Mouse (Mus musculus) testis, postnatal 10 days (tissue): Measurements from ENCODE around the gene Clk3.

ENCODE experiments used
- DNase-seq: peaks from one replicate; pipeline ENCODE4 v3.0.0; 2021; ENCODE audit warnings: low spot score

Clk3 gene

DNA sequence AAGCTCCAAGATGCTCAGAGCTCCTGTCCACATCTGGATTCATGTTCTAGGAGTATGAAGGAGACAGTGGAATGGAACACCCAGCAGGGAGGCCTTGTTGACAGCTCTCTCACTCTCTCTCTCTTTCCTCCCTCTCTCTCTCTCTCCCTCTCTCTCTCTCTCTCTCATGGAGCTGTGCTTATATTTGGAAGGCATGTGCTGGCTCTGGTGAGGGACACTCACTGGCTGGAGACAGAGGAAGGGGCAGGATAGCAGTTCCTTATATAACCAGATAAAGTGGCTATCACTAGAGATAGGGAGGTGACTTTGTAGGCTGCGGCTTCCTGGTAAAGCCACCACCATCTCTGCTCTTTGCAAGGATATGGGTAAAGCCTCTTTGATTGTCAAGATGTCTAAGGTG is 4.6 kb upstream of the Clk3 start:
- no peak for DNase-seq

DNA sequence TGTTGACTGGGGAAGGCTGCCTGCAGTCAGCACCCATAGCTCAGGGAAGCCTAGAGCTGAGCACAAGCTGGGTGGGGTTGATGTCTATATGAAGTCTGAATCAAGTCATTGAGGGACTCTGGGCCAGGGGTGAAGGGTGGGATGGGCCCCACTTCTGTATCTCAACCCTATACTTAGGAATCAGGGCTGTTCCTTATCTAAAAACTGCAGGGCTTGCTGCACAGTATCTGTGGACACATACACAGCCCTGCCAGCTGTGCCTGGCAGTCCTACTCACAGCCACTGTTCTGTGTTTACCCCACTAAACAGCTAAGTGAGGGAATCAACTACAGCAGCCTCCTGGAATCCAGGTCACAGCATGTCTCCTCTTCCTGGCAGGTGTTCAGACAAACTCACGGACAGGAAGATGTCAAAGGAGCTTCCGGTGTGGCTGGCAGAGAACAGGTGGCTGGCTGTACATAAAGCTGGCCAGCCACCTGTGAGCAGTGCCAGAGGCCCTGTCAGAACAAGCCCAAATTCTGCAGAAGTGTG is 3.9 kb upstream of the Clk3 start:
- no peak for DNase-seq

DNA sequence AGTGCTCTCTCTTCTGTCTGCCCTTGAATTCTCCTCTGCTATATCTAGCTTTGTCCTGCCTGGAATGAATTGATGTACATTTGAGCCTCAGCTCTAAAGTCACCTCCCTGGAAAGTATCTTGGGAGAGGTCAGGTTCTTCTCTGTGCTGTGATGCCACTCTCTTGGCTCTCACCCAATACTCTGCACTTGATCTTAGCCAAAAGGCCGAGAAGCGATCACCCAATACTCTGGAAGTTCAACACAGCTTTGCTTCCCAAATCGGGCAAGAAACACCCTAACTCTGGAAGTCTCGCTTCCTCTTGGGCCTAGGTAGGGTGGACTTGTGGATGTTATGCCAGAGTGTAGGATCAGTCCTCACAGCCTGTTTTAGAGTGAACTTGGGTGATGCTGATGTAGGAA is 1.6 kb upstream of the Clk3 start:
- DNase-seq, result no peak

DNA sequence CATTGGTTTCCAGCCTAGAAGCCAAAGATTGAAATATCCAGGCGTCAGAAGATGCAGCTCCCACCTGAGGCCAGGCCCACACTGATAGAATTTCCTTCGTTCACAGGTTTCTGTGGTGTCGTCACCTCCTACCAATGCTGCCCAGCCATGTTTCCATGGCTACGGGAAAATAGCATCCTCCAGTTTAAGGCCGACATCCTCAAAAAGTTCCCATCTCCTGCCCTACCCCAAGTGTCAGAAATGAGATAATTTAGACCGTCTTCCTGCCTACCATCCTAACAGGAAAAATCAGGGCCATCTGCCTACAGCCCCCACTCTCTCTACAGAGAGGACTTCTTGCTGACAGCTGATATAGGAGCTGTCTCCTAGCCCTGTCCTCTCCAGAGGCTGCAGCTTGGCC is 771 bp upstream of the Clk3 start:
- no peak for DNase-seq

DNA sequence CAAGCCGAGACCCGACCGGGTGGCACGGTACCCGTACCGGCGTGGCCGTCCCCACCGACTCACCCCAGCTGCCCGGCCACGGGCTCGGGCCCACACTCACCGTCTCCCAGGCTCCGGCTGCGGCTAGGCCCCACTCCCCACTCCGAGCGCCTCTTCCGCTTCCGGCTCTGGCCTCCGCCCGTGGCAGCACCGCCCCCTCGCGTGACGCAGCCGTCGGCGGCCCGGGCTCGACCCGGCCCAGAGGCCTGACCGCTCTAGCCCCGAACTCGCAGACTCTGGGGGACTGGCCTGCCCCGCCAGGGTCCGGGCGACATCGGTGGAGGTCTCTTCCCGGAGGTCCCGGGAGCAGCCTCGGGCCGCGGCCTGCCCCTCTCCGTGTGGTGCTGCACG is 691 bp downstream of the Clk3 start:
- DNase-seq, result peak; percentile 96

DNA sequence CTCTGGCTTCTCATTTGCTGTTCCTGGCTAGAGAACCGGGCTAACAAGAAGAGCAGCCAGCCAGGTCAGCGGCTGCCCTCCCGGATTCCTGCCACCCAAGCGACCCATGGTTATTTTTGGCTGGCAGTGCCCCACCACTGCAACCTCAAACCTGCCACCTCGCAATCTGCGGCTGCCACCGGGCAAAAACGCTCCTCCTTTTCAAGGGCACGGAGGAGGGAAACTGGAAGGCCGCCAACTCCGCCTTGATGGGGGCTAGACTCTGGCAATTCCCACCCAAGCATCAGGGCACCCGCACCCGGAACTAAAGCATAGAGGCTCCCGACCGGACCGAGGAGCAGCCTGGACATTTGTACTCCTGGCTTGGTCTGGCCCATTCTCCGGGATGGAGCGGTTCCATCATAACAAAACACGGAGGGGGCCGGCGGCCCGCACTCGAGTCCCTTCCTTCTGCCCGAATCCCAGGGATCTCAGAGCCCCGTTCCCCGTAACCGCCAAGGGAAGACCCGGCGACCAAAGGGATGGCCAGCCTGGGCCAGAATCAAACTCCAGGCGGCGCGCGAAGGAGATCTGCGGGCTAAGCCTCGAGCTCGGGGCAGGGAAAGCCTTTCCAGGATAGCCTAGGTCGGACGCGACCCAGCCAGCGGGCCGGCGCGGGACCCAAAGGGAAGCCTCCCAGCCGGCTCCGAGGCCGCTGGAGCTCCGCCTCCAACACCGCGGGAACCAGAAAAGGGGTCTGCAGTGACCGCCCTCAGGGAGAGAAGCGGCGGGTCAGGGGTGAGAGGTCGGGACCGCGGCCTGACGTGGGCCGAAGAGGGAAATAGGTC is 1.3 kb downstream of the Clk3 start:
- DNase-seq, result peak; percentile 91

DNA sequence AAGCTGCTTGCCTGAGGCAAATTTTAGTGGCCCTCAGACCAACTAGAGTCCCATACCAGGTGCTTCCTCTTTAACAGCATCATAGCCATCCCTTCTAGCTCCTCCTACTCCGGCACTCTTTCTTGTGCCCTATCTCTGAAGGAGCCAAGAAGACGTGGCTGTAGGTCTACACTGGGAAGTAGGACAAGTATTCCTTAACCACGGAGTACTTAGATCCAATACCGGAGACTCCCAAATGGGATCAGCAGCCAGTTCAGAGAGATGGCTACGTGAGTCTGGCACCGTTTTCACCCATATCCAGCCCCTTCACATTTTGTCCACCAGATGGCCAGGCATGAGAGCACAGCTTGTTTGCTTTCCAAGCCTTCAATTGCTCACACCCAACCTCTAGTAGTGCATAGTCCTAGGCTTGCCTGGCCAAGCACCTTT is 3.1 kb downstream of the Clk3 start:
- DNase-seq, result peak; percentile 66

DNA sequence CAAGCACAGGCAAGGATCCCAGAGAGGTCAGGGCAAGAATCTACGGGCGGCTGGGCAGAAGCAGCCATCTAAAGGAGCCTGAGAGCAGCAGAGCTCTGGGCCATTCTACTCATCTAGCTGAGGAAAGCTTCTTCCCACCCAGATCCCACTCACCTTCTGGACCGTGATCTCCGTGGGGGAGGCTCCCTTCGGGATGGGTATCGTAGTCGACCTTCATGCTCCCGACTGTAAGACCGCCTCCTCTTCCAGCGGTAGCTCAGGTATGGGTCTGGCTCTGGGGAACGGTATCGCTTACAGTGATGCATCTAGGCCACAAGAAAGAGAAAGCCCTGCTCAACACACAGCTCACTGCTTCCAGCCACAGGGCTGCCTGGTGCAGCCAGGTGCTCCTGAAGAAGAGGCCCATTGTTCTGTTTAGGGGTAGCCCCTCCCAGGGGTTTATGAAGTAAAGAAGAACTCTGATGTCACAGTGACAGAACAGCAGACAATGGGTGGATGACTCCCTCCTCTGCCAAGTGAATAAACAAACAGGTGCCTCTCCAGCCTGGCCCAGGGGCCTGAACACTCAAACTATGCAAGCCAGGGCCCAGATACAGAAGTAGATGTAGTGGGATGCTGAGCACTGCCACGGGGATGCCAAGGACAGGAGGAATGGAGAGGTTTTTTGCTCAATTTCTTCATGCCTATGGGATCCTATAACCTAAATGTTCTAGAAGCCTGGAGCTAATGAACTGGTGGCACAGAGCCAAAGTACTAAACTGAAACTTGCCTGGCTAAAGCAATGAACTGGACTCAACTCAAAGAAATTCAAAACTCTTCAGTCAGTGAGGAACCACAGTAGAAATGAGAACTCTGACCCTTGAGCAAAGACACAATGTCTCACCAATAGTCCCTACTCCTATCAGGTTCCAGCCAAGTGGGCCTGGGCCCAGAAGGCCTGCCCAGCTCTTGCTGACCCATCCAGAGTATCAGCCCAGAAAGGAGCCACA is 3.8 kb downstream of the Clk3 start:
- no peak for DNase-seq

DNA sequence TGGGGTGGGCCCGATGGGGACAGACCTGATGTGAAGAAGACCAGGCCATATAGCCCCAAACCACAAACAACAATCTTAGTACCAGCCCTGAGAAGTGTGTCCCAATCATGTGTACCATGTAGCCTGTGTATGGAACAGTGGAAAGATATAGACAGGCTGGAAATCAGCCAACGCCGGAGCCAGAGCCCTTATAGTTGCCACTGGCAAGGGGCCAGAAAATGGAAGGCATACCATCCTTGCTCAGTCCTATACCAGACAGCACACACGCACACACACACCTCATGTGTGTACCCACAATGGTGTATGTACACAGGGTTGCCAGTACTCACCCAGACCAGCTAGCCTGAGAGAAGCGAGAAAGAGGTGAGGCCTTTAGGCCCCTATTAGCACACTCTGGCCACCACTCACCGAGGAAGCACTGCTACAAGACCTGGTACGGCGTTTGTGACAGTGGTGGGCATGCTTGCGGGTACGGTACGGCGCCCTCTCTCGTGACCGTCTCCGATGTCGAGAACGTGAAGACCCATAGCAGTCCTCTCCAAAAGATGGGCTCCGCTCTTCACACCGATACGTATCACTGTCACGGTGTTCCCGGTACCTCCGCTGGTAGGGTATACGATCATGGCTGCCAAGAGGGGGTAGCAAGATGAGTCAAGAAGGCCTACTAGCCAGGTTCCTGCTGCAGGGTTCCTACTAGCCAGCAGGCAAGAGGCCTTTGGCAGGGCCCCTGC is 5.1 kb downstream of the Clk3 start:
- peak; percentile 60 for DNase-seq

DNA sequence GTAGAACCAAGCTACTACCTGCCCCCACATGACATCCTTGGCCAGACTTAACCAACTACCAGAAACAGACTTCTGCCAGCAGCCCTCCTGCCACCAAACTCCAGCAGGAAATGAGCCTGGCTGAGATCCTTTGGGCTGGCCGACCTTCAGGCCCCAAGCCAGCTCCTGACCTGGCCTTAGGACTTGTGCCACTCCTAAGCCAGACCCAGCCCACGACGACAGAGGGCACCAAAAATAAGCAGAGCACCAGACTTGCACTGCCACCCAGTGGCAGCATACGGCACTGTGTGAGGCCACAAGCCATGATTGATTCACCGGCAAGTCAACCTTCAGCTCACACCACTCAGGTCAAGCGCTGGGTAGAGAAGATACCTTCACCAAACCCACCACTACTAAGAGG is 6.4 kb downstream of the Clk3 start:
- DNase-seq, result peak; percentile 83

DNA sequence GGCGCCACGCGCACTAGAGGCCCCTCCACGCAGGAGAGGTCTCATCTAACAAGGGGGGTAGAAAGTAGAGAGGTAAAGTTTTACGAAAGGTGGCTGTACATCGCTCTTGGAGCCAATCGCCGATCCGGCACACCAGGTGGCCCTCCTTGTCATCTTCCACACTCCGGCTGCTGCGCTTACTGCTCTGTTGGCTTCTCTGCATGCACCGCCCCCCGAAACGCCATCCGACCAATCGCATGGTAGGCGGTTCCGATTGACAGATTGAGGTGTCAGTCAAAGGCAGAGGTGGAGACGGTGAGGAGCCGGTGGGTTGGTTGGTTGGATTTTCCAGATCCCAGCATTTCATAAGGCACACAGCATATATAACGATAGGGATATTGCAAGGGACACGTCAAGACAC is 7.1 kb downstream of the Clk3 start:
- DNase-seq, result no peak

DNA sequence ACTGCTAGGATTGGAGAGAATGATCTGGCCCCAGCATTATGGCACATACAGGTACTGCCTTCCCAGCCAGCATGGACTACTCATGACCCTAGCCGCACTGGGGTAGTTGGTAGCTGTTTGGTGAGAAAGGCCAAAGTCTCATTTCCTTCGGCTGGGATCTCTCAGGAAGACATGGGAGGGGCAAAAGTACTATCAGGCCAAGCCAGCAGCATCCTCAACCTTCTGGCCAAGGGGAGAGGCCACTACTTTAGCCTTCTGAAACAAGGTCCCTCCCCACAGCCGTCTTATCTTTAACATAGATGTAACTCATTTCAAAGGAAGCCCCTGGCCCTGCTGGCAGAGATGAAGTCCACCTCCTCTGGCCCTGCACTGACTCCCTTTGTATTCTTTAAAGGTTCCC is 8.1 kb downstream of the Clk3 start:
- no peak for DNase-seq

DNA sequence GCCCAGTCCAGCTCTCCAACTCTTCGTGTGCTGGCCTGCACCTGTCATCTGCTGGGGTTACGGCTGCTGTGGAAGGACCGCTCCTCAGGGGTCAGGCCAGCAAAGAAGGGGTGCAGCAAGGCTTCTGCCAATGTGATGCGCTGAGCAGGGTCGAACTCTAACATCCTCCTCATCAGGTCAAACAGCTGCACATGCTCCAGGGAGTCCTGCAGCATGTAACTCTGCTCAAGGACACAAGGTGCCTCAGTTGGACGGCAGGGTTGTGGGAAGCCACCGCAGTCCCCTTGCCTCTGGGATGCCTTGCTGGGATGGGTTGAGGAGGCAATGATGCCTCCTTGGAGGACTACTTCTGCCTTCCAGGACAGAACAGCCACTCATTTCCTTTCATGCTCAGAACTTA is 14.8 kb downstream of the Clk3 start:
- DNase-seq, result no peak

DNA sequence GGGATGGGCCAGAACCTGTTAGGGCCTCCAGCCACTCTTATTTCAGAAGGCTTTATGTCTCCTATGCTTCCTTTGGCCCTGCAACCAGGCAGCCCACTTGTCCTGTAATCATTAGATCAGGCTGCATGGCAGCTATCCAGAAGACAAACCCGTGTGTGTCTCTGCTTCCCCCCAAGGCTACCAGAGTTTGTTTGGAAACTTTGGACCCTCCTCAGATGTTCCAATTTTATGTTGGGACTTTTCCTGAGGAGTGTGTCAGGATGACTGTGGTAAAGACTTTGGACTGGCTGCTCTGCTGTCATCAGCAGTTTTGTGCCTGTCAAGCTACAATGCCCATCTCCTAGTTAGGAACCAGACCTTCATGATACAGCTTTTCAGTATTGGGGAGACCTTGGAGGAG is 16.8 kb downstream of the Clk3 start:
- no peak for DNase-seq

DNA sequence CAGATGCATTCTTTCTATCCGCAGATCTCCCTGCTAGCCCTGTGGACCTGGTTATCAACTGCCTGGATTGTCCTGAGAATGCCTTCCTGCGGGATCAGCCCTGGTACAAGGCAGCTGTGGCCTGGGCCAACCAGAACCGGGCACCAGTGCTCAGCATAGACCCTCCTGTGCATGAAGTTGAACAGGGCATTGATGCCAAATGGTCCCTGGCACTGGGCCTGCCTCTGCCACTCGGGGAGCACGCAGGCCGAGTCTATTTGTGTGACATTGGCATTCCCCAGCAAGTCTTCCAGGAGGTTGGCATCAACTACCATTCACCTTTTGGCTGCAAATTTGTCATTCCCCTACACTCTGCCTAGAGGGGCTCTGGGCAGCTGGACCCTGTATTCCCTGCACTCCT is 17.5 kb downstream of the Clk3 start:
- no peak for DNase-seq

DNA sequence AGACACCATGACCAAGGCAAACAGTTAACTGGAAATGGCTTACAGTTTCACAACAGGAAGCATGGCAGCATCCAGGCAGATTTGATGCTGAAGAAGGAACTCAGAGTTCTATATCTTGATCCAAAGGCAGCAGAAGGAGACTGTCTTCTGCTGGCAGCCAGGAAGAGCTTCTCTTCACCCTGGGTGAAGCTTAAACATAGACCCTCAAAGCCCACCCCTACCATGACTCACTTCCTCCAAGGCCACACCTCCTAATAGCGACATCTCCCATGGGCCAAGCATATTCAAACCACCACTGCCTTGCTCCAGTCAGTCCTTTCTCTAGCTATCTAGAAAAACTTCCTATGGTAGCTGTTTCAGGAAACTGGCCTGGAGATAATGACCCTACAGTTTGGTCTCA is 18.6 kb downstream of the Clk3 start:
- DNase-seq, result no peak

DNA sequence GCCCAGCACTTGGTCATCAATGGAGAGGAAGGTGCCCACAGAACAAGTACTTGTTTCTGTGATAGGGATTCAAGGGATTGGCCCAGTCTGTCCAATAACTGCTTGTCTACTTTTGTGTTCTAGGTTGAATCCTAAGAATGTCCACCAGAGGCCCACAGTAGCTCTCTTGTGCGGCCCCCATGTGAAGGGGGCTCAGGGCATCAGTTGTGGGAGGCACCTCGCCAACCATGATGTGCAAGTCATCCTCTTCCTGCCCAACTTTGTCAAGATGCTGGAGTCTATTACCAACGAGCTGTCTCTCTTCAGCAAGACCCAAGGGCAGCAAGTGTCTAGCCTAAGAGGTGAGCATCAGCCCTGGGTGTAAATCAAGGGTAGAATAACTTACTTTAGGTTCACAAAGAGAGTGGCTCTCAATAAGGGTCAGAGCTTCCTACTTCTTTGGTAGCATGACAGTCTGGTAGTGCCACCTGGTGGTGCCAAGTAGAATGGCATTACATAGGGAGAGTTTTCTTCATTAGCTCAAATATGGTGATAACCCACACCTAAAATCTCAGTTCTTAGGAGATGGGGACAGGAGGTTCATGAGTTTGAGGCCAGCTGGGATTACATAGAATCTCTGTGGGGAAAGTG is 21.1 kb downstream of the Clk3 start:
- no peak for DNase-seq

DNA sequence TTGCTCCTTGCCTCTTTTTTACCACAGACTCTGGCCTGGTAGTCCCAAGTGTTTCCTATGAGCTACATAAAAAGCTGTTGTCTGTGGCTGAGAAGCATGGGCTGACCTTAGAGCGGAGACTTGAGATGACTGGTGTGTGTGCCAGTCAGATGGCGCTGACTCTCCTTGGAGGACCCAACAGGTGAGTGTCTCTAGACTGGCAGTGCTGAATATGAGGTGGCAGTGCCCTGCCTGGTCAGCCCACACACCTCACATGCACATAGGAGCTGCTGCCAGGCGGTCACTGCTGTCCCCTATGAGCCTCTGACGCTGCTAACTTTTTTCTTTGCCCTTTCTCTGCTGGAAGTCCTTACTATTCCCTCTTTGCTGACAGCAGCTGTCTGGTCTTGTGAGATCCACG is 25.8 kb downstream of the Clk3 start:
- DNase-seq, result no peak

DNA sequence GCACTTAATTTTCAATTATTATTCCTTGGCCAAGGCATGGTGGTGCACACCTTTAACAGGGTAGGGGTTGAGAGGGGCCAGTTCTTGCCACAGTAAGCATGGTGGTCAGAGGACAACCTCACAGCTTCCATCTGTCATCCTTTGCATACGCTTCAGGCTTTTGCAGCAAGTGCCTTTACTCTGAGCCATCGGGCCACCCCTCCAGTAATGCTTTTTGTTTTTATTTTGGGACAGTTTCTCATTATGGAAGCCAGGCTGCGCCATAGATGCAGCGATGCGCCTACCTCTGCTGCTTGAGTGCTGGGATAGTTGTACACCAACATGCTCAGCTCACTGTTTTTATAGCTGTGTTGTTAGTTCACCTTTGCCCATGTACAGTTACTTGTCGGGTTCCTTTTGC is 32.1 kb downstream of the Clk3 start:
- DNase-seq, result no peak

DNA sequence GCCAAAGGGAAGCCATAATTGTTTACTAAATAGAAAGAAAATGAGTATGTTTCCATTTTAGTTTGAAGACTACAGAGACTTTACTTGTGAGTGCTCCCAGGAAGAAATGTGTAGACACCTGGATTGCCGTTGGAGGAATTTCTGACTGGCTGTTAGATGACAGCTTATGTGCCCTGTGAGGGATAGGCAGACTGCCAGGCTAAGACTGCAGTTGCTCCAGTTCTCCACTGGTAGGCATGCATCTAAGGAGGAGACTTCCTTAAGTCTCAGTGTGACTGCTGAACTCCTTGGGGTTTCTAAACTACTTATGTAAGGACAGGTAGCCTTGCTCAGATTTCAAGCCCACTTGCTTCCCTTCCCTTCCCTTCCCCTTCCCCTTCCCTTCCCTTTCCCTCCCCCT is 37.3 kb downstream of the Clk3 start:
- no peak for DNase-seq

DNA sequence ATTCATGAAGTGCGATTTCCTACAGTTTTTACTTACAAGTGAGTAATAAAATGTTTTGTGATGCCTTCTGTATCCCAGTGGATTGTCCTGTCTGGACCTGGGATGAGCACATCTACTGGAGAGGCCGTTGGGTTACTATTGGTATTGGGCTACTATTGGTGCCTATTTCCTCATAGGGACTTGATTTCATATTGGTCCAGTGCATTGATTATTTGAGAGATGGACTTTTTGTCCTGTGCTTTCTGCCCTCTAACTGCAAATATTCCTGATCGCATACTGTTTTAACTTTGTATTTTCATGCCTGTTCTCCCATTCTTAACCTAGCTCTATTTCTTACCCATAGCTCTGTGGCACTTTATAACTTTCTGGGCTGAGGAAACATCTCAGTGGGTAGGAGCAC is 41.0 kb downstream of the Clk3 start:
- DNase-seq, result no peak

DNA sequence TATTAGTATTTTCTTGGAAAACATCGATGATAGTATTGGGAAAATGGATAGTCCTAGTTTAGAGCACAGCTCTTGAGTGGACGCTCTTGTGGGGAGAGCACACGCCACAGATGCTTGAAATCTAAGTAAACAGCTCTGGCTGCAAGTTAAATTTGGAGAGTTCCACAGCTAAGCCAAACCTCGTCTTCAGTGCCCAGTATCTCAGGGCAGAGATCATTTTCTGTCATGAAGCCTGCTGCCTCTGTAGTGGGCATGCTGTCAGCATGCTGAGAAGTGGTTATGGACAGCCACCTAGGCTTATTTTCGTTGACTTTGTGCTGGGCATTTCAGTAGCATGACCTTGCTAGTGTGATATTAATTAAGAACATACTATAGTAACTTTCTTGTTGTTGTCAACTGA is 41.9 kb downstream of the Clk3 start:
- DNase-seq, result no peak
